Mouse (Mus musculus) cerebellum, adult 11-12 months (tissue): Measurements from ENCODE around the gene Tfpi2.

Experiments used
- DNase-seq: peaks from one replicate; pipeline ENCODE4 v3.0.0; 2022

Gene Tfpi2

GRCm38 (mm10) chr6:3988750-3989149, at the start of gene Tfpi2:
Gene Tfpi2, minus strand, starts transcription at chr6:3988919.
- no peak for DNase-seq

GRCm38 (mm10) chr6:4030956-4031355, 42.2 kb upstream of the Tfpi2 start:
- DNase-seq = no peak

- DNase-seq = no peak
Observed at GRCm38 (mm10) chr6:4026367-4026766, 37.6 kb upstream of the Tfpi2 start.

DNA sequence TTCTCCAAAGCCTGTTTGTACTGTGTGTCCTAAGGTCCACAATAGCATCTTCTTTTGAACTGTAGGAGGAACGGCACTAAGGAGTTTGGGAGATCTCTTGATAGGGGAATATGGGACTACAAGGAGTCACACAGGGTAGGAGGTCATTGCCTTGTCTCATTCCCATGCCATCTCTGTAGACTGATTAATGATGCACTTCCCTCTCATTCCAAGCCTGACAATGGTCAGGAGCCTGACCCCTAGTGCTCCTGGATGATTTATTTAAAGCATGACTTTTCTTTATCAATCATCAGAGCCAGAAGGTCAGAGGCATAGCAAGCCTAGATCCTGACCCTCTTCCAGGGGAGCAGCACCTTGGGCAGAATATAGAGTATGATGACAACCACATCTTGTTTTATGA, 33.9 kb upstream of the Tfpi2 start:
- DNase-seq = no peak

GRCm38 (mm10) chr6:4009548-4009947, 20.8 kb upstream of the Tfpi2 start:
- DNase-seq = no peak

GRCm38 (mm10) chr6:4008501-4009040, 19.9 kb upstream of the Tfpi2 start:
- no peak for DNase-seq

DNA sequence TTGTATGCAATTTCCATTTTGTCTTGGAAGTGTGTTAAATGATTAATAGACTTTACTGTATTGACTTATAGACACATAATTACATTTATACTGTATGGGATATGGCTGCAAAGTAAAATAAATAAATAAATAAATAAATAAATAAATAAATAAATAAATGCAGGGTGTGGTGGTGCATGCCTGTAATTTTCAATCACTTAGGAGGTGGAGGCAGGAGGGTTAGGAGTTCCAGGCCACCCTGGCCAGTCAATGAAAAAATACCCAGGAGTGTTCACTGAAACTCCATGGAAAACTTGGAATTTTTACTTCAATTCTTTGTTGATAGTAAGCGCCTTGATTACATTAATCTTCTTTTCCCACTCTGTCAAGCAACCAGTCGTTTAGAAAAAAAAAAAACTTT, 16.1 kb upstream of the Tfpi2 start:
- DNase-seq = no peak

- peak; percentile 25 for DNase-seq
Observed at GRCm38 (mm10) chr6:4003890-4004306, 15.2 kb upstream of the Tfpi2 start, which contains the start of gene Gng11. Gene Gng11, plus strand, starts transcription at chr6:4003904.

DNA sequence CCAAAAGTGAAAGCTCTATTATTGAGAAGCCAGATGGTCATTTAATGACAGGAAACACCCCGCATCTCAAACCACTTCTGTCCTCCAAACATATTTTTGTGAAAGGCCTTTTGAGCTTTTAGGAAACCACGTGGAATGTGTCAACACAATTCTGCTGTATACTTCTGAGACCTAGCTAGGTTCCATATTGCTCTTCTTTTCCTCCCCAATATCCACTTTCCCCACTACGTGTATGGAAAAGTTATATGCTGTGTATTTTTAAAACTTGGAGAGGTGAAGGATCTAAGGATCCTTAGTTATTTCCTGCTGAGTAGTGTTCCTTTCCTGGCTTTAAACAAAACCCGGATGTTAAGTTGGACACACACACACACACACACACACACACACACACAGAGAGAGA, 14.7 kb upstream of the Tfpi2 start:
- DNase-seq = no peak

DNA sequence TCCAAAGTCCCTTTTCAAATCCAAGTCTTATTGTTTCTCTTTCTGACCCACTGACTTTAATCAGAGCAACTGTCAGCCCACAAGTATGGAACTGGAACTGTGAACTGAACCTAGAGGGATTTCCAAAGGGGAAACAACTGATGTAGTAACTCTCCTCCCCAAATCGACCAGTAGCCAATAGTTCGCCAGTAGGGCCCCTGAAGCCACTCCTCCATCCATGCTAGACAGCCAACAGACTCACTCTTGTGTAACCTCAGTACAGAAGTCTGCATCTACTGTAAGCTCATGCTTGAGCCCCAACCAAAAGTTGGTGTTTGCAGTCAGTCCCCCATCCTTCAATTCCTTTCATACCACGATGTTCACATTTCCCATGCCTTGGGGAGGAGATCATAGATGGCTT, 12.0 kb upstream of the Tfpi2 start:
- no peak for DNase-seq

GRCm38 (mm10) chr6:3999296-3999695, 10.6 kb upstream of the Tfpi2 start:
- DNase-seq = no peak

DNA sequence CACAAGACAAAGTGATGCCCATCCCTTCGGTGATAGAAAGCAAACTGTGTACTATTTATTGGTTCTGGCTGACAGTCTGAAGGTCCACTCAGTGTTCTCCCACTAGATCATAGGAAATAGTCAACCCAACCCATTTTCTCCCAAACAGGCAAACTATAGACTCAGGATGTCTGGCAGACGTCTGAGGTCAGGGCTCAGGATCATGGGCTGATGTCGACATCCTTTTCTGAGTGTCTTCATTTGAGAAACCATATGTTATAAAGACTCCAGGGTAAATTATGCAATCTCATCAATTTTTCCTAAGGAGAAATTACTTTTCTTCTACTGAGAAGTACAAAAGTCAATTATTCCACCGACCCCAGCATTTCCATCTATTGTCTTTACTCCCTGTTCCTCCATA, 9.4 kb upstream of the Tfpi2 start:
- DNase-seq = no peak

GRCm38 (mm10) chr6:3993492-3993891, 4.8 kb upstream of the Tfpi2 start, which contains the start of gene Gngt1:
Gene Gngt1, plus strand, starts transcription at chr6:3993792.
- no peak for DNase-seq

- no peak for DNase-seq
Observed at GRCm38 (mm10) chr6:3982661-3983284, 5.9 kb downstream of the Tfpi2 start.

GRCm38 (mm10) chr6:3973679-3974078, 15.0 kb downstream of the Tfpi2 start:
- DNase-seq = no peak

DNA sequence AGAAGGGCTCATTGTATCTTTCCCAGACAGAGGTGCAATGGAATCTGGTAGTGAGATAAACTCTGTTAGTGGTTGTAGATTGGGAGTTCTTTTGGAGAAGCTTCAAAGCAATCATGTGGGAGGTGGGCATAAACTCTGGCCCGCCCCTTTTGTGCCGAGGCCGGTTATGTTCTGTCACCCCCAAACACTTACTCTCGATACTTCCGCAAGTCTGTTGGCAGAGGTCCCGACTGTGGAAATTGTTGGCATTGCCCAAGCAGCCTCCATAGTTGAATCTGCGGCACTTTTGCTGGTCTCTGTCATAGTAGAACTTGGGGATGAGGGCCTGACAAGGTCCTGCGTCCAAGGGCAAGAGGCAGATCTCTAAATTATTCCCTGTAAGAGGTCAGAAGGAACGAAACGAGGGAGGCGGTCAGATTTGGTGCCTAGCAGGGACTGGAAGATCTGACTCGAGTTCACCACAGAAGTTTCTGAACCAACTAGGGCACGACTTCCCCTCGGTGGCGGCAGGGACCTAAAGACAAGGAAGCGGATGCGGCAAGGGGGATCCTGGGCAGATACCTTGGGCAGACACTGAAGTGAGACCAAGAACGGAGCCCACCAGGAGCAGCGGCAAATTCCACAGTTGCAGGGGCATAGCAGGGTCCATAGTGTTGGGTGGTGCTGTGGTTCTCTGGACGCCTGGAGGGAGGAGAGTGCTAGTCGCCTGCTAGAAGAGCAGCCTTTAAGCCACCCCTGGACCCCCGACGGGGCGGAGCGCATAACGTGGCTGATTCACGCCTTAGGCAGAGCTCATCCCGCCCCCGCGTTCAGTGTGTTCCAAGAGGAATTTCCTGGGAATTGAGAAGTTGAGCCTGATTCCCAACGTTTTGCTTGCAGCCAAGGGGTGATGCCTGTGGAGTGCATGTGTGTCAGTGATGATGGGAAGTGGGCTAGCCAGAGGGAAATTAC, 20.8 kb downstream of the Tfpi2 start:
- peak; percentile 3 for DNase-seq

- no peak for DNase-seq
Observed at GRCm38 (mm10) chr6:3954969-3955368, 33.8 kb downstream of the Tfpi2 start.

DNA sequence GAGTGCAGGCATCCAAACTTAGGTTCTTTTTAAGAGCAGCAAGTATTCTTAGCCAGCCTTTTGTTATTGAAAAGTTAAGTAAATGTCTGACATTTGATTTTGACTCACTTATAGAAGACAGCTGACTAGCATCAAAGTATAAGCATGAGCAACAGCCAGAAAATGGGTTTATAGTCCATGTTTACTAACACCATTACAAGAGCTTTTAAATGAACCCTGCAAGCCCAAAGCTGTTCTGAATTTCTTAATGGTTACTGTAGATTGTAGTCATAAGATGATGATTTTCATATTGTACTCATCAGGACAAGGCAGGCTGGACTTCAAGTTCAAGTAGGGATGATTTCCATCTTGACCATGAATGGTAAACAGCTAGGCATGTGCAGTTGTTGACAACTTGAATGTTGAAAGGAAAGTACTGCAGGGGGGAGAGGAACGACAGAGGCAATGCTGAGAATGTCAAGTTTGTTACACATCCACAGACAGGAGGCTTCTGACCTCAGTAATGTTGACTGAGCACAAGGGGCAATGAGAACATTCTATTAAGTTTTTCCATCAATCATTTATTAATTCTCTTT, 52.5 kb downstream of the Tfpi2 start:
- DNase-seq = no peak

DNA sequence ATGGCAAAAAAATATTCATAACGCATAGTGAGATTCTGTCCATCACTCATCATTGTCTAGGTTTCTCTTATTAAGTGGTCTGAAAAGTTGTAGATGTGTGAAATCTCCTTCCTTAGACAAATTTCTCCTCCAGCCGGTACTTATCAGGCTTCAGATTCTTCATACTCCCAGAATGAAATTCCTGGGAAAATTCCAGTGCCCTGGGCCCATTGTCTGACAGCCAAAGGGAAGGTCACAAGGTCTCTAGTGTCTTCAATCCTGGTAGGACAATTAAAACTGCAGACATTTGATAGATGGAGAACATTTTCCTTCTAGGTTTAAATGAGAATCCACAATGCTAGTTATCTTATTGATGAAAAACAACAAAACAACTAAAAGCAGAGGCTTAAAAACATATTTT, 53.1 kb downstream of the Tfpi2 start:
- DNase-seq = no peak

DNA sequence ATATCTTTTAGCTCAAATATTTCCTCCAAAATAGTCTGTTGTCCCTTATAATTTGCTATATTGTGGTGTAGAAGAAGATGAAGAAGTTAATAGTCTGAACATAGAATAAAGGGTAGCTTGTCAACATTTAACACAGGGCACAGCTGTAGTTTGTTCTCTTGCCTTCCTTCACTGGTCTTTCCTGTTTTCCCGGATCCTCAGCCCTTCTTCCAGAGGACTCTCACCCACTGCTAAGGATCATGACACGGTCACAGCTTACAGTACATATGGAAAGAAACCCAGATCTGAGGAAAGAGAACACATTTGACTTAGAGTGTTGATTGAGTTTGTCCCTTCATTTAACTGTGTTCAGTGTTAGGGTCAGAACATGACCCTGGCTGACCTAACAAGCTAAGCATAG, 53.7 kb downstream of the Tfpi2 start:
- no peak for DNase-seq

DNA sequence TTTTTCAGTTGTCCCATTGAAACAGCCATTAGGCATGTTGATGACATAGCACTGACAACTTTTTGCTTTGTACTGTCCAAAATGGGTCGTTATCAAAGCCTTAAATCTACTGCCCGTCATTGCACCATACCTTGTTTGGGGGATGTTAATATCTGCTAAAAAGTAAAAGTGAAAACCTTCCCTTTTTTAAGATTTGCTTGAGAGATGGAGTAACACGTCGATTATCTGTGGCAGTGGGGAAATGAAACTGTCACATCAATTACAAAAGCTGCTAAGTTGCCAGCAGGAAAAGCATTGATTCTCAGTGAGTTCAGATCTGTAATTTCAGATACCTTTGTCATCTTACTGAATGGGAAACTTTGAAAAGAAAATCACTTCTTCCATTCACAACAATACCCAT, 62.6 kb downstream of the Tfpi2 start:
- DNase-seq = no peak

DNA sequence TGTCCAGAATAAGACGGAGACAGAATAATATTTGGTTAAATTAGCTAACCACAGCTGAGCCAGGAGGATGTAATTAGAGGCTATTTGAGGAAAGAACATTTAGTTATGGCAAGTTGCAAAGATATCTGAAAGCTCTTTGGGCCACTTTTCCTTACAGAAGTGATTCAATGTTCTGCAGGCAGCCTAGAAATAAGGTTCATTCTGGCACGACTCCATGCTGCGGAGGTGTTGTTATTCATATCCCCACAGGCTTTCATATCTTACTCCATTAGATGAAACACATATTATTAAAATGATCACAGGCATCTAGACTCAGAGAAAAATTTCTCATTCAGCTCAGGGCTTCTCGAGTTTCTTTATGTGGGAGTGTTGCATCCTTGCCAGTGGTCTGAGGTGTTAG, 65.8 kb downstream of the Tfpi2 start:
- DNase-seq = no peak

GRCm38 (mm10) chr6:3916015-3916414, 72.7 kb downstream of the Tfpi2 start:
- DNase-seq = no peak
